Mouse (Mus musculus) ES-Bruce4 (cell line): ENCODE results near the gene Stard3.

Source experiments
- CTCF ChIP-seq: IDR thresholded peaks from one replicate; pipeline ENCODE4 v1.8.1; 2011; ENCODE audit warnings: low read depth, low read length
- EP300 ChIP-seq: IDR thresholded peaks from 2 replicates; pipeline ENCODE4 v1.6.1; 2011; ENCODE audit warnings: low read depth, low read length; ENCODE audit not compliant: insufficient read depth
- POLR2A ChIP-seq: IDR thresholded peaks from one replicate; pipeline ENCODE4 v1.8.1; 2011; ENCODE audit warnings: low read length; ENCODE audit not compliant: insufficient read depth

GRCm38 (mm10) chr11:98418939-98419547 is 60.9 kb downstream of the Stard3 start:
- no peak for TF ChIP-seq POLR2A
- TF ChIP-seq CTCF, result no peak
- TF ChIP-seq EP300, result no peak
